Mouse (Mus musculus) forebrain, embryonic 14.5 days (tissue): ENCODE measurements around the gene Palm2. TPM values are rescaled to one million over a fixed set of nuclear protein-coding genes. Genes with fewer than 3 reads are reported as not detected.

Experiments
- ATAC-seq: fragments of 200-750 bp; cut with Nextera tagmentation; 2 replicates; pipeline ENCODE4 v1.8.0; 2017; ENCODE audit warnings: mild to moderate bottlenecking, moderate library complexity
- DNase-seq: peaks from one replicate; pipeline ENCODE4 v3.0.0-alpha.2; 2015; ENCODE audit warnings: low spot score
- H3K27ac ChIP-seq: fragments of 300-500 bp; sonication (generic); 2 replicates; pipeline ENCODE4 v1.5.1; 2014; ENCODE audit warnings: low read depth, mild to moderate bottlenecking, control low read depth, low read length, moderate library complexity
- H3K27me3 ChIP-seq: fragments of 300-500 bp; sonication (generic); replicated peaks from 2 replicates; pipeline ENCODE4 v1.6.1; 2014; ENCODE audit warnings: low read length, control low read depth, mixed read lengths; ENCODE audit not compliant: control insufficient read depth, insufficient read depth
- H3K36me3 ChIP-seq: fragments of 300-500 bp; sonication (generic); 2 replicates; pipeline ENCODE4 v1.6.1; 2014; ENCODE audit warnings: low read length, control low read depth; ENCODE audit not compliant: control insufficient read depth, insufficient read depth
- H3K4me1 ChIP-seq: fragments of 300-500 bp; sonication (generic); 2 replicates; pipeline ENCODE4 v1.6.1; 2014; ENCODE audit warnings: antibody characterized with exemption, low read length, control low read depth; ENCODE audit not compliant: control insufficient read depth, insufficient read depth
- H3K4me2 ChIP-seq: fragments of 300-500 bp; sonication (generic); 2 replicates; pipeline ENCODE4 v1.6.1; 2014; ENCODE audit warnings: mild to moderate bottlenecking, control low read depth, low read length
- H3K4me3 ChIP-seq: fragments of 300-500 bp; sonication (generic); 2 replicates; pipeline ENCODE4 v1.5.1; 2014; ENCODE audit warnings: low read depth, low read length, control low read depth
- H3K9ac ChIP-seq: fragments of 300-500 bp; sonication (generic); 2 replicates; pipeline ENCODE4 v1.6.1; 2014; ENCODE audit warnings: mild to moderate bottlenecking, low read length, control low read depth, moderate library complexity
- H3K9me3 ChIP-seq: fragments of 300-500 bp; sonication (generic); replicated peaks from 2 replicates; pipeline ENCODE4 v1.6.1; 2016; ENCODE audit warnings: low read length, control low read depth, mixed read lengths; ENCODE audit not compliant: control insufficient read depth
- WGBS: fragments of 180-500 bp; shearing (Covaris S2); extraction: QIAGEN DNeasy Blood & Tissue Kit; methylation state at CpG from one replicate; pipeline ENCODE4 v1.1.7; 2014; 5-methylcytosine and 5-hydroxymethylcytosine counted together
- polyA plus RNA-seq: library from polyadenylated mRNA; unstranded; fragments of >200 nt; fragmentation: Nextera tagmentation; extraction: Ambion mirVana; gene quantifications from 2 replicates; pipeline ENCODE4 v1.2.1, GENCODE M21; 2014

Palm2 gene
- polyA plus RNA-seq, 1 experiment from 2014 or later = 2.3 TPM

DNA sequence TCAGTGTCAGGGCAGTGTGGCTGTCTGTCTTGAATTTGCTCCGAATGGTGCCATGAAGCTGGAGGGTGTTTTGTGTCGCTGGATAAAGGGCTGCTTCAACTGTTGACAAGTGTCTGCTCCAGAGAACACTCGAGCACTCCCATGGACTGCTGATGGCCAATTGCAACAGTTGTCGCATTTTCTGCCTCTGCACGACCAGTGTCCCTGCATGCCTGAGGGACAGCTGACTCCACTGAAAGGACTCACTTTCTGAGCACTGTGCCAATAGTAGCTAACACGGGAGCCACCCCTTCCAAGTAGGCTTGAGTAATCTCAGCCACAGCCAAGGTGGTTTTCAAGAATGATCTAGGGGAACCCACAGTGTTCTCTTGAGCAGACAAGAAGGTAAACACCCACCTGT is 135.7 kb downstream of the Palm2 start:
- Histone ChIP-seq H3K9me3 (no peaks in the 10 kb centered on the region), H3K4me3 (no peak overlapping the region), H3K9ac (no peak overlapping the region), H3K27ac (no peak overlapping the region), H3K4me1 (peaks cover 5% of the 10 kb centered on the region; the same call in 1 of the 2 replicates), H3K4me2 (no peak overlapping the region), H3K27me3 (no peaks in the 10 kb centered on the region), H3K36me3 (no peaks in the 10 kb centered on the region)
- WGBS = 66% methylated on average over 6 of the region's 6 CpGs
- DNase-seq (no peak), ATAC-seq (no peak)

DNA sequence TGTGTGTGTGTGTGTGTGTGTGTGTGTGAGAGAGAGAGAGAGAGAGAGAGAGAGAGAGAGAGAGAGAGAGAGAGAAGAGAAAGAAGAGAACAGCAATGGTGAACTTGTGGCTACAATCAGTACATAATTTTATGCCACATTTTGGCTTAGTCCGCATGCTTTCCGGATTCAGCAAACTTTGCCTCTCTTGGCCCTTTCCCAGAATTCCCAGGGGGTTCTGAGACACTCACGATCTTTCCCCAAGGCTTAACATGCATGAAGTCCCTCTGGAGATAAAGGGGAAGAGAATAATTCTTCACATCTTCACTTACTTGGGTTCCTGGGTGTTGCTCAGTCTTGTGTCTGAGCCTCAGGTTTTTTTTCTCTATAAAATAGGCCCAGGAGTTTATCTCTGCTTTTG is 136.2 kb downstream of the Palm2 start:
- DNase-seq (no peak), ATAC-seq (no peak)
- 85% methylated on average over 3 of the region's 3 CpGs for WGBS
- no peaks in the 10 kb centered on the region for H3K27me3 ChIP-seq
- no peak overlapping the region for H3K27ac ChIP-seq
- H3K4me2 ChIP-seq = no peak overlapping the region
- H3K4me1 ChIP-seq = peaks cover 5% of the 10 kb centered on the region; the same call in 1 of the 2 replicates
- no peak overlapping the region for H3K4me3 ChIP-seq
- H3K9ac ChIP-seq = no peak overlapping the region
- H3K9me3 ChIP-seq = no peaks in the 10 kb centered on the region
- no peaks in the 10 kb centered on the region for H3K36me3 ChIP-seq

GRCm38 (mm10) chr4:57574181-57574580 is 140.1 kb downstream of the Palm2 start:
- H3K36me3 ChIP-seq = no peaks in the 10 kb centered on the region
- no peak overlapping the region for H3K4me3 ChIP-seq
- no peak overlapping the region for H3K27ac ChIP-seq
- H3K9me3 ChIP-seq = no peaks in the 10 kb centered on the region
- no peak overlapping the region for H3K9ac ChIP-seq
- H3K4me1 ChIP-seq = no peaks in the 10 kb centered on the region
- 92% methylated on average over 3 of the region's 3 CpGs for WGBS
- DNase-seq (no peak), ATAC-seq (no peak)
- no peak overlapping the region for H3K4me2 ChIP-seq
- no peaks in the 10 kb centered on the region for H3K27me3 ChIP-seq

GRCm38 (mm10) chr4:57574646-57575045 is 140.6 kb downstream of the Palm2 start:
- H3K4me3 ChIP-seq = no peak overlapping the region

GRCm38 (mm10) chr4:57575686-57576085 is 141.6 kb downstream of the Palm2 start:
- Histone ChIP-seq H3K27ac (no peak overlapping the region), H3K4me3 (no peak overlapping the region), H3K9me3 (no peaks in the 10 kb centered on the region), H3K36me3 (no peaks in the 10 kb centered on the region), H3K9ac (no peak overlapping the region), H3K4me1 (no peaks in the 10 kb centered on the region), H3K27me3 (no peaks in the 10 kb centered on the region), H3K4me2 (no peak overlapping the region)
- no peak for DNase-seq
- 78% methylated on average over 5 of the region's 5 CpGs for WGBS
- no peak for ATAC-seq

More at GRCm38 (mm10) chr4:57574646-57575045, 140.6 kb downstream of the Palm2 start:
- Histone ChIP-seq H3K9me3 (no peaks in the 10 kb centered on the region), H3K36me3 (no peaks in the 10 kb centered on the region), H3K27ac (no peak overlapping the region), H3K9ac (no peak overlapping the region), H3K4me2 (no peak overlapping the region), H3K4me1 (no peaks in the 10 kb centered on the region), H3K27me3 (no peaks in the 10 kb centered on the region)
- 91% methylated on average over 6 of the region's 6 CpGs for WGBS
- ATAC-seq (no peak), DNase-seq (no peak)

- no peak for ATAC-seq
Observed at GRCm38 (mm10) chr4:57576095-57576494, 142.0 kb downstream of the Palm2 start.

GRCm38 (mm10) chr4:57579683-57580082 is 145.6 kb downstream of the Palm2 start:
- Histone ChIP-seq H3K4me1 (no peaks in the 10 kb centered on the region), H3K27ac (no peak overlapping the region), H3K4me3 (no peak overlapping the region), H3K9me3 (no peaks in the 10 kb centered on the region), H3K36me3 (no peaks in the 10 kb centered on the region), H3K27me3 (no peaks in the 10 kb centered on the region), H3K4me2 (no peak overlapping the region), H3K9ac (no peak overlapping the region)
- DNase-seq (no peak), ATAC-seq (no peak)
- WGBS = 90% methylated on average over 10 of the region's 10 CpGs

More at GRCm38 (mm10) chr4:57576095-57576494, 142.0 kb downstream of the Palm2 start:
- H3K4me3 ChIP-seq = no peak overlapping the region
- no peak for DNase-seq
- 90% methylated on average over 11 of the region's 11 CpGs for WGBS
- no peaks in the 10 kb centered on the region for H3K9me3 ChIP-seq
- no peaks in the 10 kb centered on the region for H3K4me1 ChIP-seq
- no peaks in the 10 kb centered on the region for H3K27me3 ChIP-seq
- H3K4me2 ChIP-seq = no peak overlapping the region
- no peak overlapping the region for H3K9ac ChIP-seq
- H3K27ac ChIP-seq = no peak overlapping the region
- no peaks in the 10 kb centered on the region for H3K36me3 ChIP-seq

DNA sequence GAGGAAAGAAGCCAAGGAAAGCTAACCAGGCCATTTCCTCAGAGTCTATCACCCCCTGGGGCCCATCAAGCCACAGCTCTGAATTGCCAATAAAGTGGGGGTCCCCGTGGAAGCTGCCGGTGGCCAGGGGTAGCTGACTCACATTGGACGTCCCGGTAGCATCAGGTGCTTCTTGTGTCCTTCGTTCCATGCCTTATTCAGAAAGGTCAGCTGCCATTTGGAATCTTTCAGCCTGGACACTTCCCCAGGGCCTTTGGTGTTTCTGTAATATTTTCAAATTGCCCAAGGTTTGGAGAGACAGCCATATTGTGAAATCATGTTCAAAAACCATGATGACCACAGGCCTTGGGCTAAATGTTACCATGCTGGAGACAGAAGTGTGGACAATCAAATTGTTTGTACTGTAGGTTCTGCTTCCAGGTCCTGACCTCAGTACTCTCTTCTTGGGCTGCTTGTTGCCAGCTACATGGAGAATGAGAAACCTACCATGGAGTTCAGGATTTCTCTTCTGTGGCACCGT is 151.3 kb downstream of the Palm2 start:
- H3K9me3 ChIP-seq = no peaks in the 10 kb centered on the region

GRCm38 (mm10) chr4:57586933-57587658 is 153.0 kb downstream of the Palm2 start:
- Histone ChIP-seq H3K27me3 (no peaks in the 10 kb centered on the region), H3K36me3 (no peaks in the 10 kb centered on the region), H3K4me2 (no peak overlapping the region), H3K9ac (no peak overlapping the region), H3K27ac (no peak overlapping the region), H3K9me3 (no peaks in the 10 kb centered on the region), H3K4me1 (no peaks in the 10 kb centered on the region), H3K4me3 (no peak overlapping the region)
- no peak for ATAC-seq
- 87% methylated on average over 7 of the region's 7 CpGs for WGBS
- DNase-seq = no peak

More for the DNA sequence above, 151.3 kb downstream of the Palm2 start:
- DNase-seq = no peak
- no peak for ATAC-seq
- no peak overlapping the region for H3K4me3 ChIP-seq
- no peaks in the 10 kb centered on the region for H3K4me1 ChIP-seq
- 91% methylated on average over 6 of the region's 6 CpGs for WGBS
- no peak overlapping the region for H3K4me2 ChIP-seq
- no peak overlapping the region for H3K9ac ChIP-seq
- no peak overlapping the region for H3K27ac ChIP-seq
- H3K36me3 ChIP-seq = no peaks in the 10 kb centered on the region
- no peaks in the 10 kb centered on the region for H3K27me3 ChIP-seq
